Mouse (Mus musculus) neural tube, embryonic 12.5 days (tissue): ENCODE results near the gene Moxd1. TPM values are rescaled to one million over a fixed set of nuclear protein-coding genes. Genes with fewer than 3 reads are reported as not detected.

Experiments used
- ATAC-seq: fragments of 200-750 bp; cut with Nextera tagmentation; 2 replicates; pipeline ENCODE4 v1.8.0; 2017; ENCODE audit warnings: low read depth, mild to moderate bottlenecking, moderate TSS enrichment, moderate library complexity; ENCODE audit not compliant: low FRiP score
- H3K27ac ChIP-seq: fragments of 300-500 bp; sonication (generic); 2 replicates; pipeline ENCODE4 v1.5.1; 2016
- H3K27me3 ChIP-seq: fragments of 300-500 bp; sonication (generic); replicated peaks from 2 replicates; pipeline ENCODE4 v1.6.1; 2016; ENCODE audit warnings: mild to moderate bottlenecking
- H3K36me3 ChIP-seq: fragments of 300-500 bp; sonication (generic); 2 replicates; pipeline ENCODE4 v1.6.1; 2016; ENCODE audit warnings: mild to moderate bottlenecking
- H3K4me1 ChIP-seq: fragments of 300-500 bp; sonication (generic); 2 replicates; pipeline ENCODE4 v1.6.1; 2016
- H3K4me2 ChIP-seq: fragments of 300-500 bp; sonication (generic); replicated peaks from 2 replicates; pipeline ENCODE4 v1.6.1; 2016; ENCODE audit warnings: mild to moderate bottlenecking
- H3K4me3 ChIP-seq: fragments of 300-500 bp; sonication (generic); 2 replicates; pipeline ENCODE4 v1.5.1; 2016
- H3K9ac ChIP-seq: fragments of 300-500 bp; sonication (generic); 2 replicates; pipeline ENCODE4 v1.6.1; 2016; ENCODE audit warnings: mild to moderate bottlenecking
- H3K9me3 ChIP-seq: fragments of 300-500 bp; sonication (generic); 2 replicates; pipeline ENCODE4 v1.6.1; 2016; ENCODE audit warnings: mild to moderate bottlenecking
- WGBS: fragments of 180-500 bp; shearing (Covaris S2); methylation state at CpG from one replicate; pipeline ENCODE4 v1.1.7; 2016; 5-methylcytosine and 5-hydroxymethylcytosine counted together
- polyA plus RNA-seq: library from polyadenylated mRNA; unstranded; fragments of >200 nt; fragmentation: Nextera tagmentation; extraction: Ambion mirVana; gene quantifications from 2 replicates; pipeline ENCODE4 v1.2.1, GENCODE M21; 2016

Gene Moxd1
- polyA plus RNA-seq, 1 experiment from 2014 or later: 39.2 TPM

DNA sequence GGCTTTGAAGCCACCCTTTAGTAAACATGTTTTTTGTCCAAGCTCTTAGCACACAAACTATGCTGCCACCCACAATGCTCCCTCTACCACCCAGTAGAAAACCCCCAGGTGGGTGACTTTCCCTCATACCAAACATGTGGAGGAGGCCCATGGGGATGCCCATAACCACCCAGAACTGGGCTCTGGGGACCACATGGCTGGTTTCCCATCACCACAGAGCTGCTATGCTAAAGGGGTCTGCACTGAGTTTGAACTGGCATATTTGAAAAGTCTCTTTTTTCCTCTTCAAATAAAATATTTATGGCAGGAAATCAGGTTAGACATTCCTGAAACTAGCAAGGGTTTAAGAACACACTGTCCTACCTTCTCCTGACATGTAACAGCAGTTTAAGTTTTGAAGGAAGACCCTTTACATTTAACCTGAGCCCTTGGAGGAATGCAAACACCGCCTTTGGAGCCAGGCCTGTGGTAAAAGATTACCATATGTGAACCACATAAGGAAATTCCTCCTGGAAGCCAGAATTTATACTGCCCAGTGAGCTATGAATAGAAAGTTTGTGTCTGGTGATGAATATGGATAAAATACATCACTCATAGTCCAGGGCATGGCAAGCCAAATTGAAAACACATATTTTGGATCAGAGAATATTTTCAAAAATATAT lies 117.4 kb downstream of the Moxd1 start:
- no peaks in the 10 kb centered on the region for H3K4me1 ChIP-seq
- no peak overlapping the region for H3K27ac ChIP-seq
- H3K9me3 ChIP-seq: no peaks in the 10 kb centered on the region
- no peak overlapping the region for H3K4me2 ChIP-seq
- WGBS: 85% methylated on average over 1 of the region's 1 CpGs
- H3K27me3 ChIP-seq: no peaks in the 10 kb centered on the region
- ATAC-seq: no peak
- H3K9ac ChIP-seq: no peak overlapping the region
- no peaks in the 10 kb centered on the region for H3K36me3 ChIP-seq
- no peak overlapping the region for H3K4me3 ChIP-seq

- H3K4me3 ChIP-seq: no peak overlapping the region
- ATAC-seq: no peak
- no peak overlapping the region for H3K27ac ChIP-seq
- H3K36me3 ChIP-seq: no peaks in the 10 kb centered on the region
- 78% methylated on average over 6 of the region's 6 CpGs for WGBS
- no peaks in the 10 kb centered on the region for H3K9me3 ChIP-seq
- H3K4me2 ChIP-seq: no peak overlapping the region
- no peak overlapping the region for H3K9ac ChIP-seq
- H3K27me3 ChIP-seq: no peaks in the 10 kb centered on the region
- no peaks in the 10 kb centered on the region for H3K4me1 ChIP-seq
Observed at GRCm38 (mm10) chr10:24341214-24341589, 117.9 kb downstream of the Moxd1 start.

DNA sequence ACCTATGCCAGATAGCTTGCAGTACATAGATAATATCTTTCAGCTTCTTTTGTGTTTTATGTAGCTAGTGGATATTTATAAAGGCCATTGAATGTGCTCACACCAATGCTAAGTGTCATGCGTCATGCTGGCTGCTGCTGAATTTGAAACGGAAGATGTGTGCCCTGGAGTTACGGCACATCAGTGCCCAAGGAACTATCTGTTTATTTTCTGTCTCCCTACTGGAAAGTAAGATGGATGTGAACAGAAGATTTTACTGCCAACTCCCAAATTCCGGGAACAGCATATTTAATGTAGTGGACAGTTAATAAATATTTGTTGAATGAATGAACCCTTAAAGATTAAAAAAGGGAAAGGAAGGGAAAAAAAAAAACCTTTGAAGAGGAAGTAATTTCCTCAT lies 119.8 kb downstream of the Moxd1 start:
- H3K27me3 ChIP-seq: no peaks in the 10 kb centered on the region
- no peaks in the 10 kb centered on the region for H3K9me3 ChIP-seq
- no peak overlapping the region for H3K9ac ChIP-seq
- no peak for ATAC-seq
- no peaks in the 10 kb centered on the region for H3K36me3 ChIP-seq
- WGBS: 66% methylated on average over 4 of the region's 4 CpGs
- H3K4me2 ChIP-seq: no peak overlapping the region
- H3K4me1 ChIP-seq: no peaks in the 10 kb centered on the region
- no peak overlapping the region for H3K4me3 ChIP-seq
- no peak overlapping the region for H3K27ac ChIP-seq

Other genes with a start within 250 kb of the Moxd1 start
- not detected in 2 replicates for gene Taar6, start 237.9 kb upstream of the Moxd1 start, polyA plus RNA-seq
- not detected in 2 replicates for gene Taar7a, start 230.0 kb upstream of the Moxd1 start, polyA plus RNA-seq
- gene Taar7b, start 223.6 kb upstream of the Moxd1 start, polyA plus RNA-seq: not detected in 2 replicates
- not detected in 2 replicates for gene Taar7d, start 196.3 kb upstream of the Moxd1 start, polyA plus RNA-seq
- gene Taar7e, start 185.9 kb upstream of the Moxd1 start, polyA plus RNA-seq: not detected in 2 replicates
- not detected in 2 replicates for gene Taar7f, start 174.0 kb upstream of the Moxd1 start, polyA plus RNA-seq
- gene Taar8a, start 147.0 kb upstream of the Moxd1 start, polyA plus RNA-seq: not detected in 2 replicates
- not detected in 2 replicates for gene Taar8b, start 131.2 kb upstream of the Moxd1 start, polyA plus RNA-seq
- not detected in 2 replicates for gene Taar8c, start 121.6 kb upstream of the Moxd1 start, polyA plus RNA-seq
- not detected in 2 replicates for gene Taar9, start 114.0 kb upstream of the Moxd1 start, polyA plus RNA-seq
- 151 and 171 TPM in 2 replicates for gene Stx7, start 74.2 kb upstream of the Moxd1 start, polyA plus RNA-seq